Mouse (Mus musculus) embryonic fibroblast, embryonic 13.5 days (primary cell): ENCODE measurements around the gene Il1rap. TPM values are rescaled to one million over a fixed set of nuclear protein-coding genes. Genes with fewer than 3 reads are reported as not detected.

Experiments
- H3K27ac ChIP-seq: 2 replicates; pipeline ENCODE4 v1.5.1; 2012; ENCODE audit warnings: low read length, control low read depth, inconsistent platforms; ENCODE audit not compliant: insufficient read depth
- H3K4me1 ChIP-seq: 2 replicates; pipeline ENCODE4 v1.6.1; 2011; ENCODE audit warnings: low read length; ENCODE audit not compliant: control insufficient read depth, insufficient read depth
- H3K4me3 ChIP-seq: 2 replicates; pipeline ENCODE4 v1.5.1; 2011; ENCODE audit warnings: mild to moderate bottlenecking, control low read depth, low read length; ENCODE audit not compliant: insufficient read depth
- CTCF ChIP-seq: IDR thresholded peaks from 2 replicates; pipeline ENCODE4 v1.5.1; 2011; ENCODE audit warnings: mild to moderate bottlenecking, control low read depth, low read length, moderate library complexity, borderline replicate concordance; ENCODE audit not compliant: insufficient read depth
- POLR2A ChIP-seq: IDR thresholded peaks from 2 replicates; pipeline ENCODE4 v1.6.1; 2011; ENCODE audit warnings: low read depth, mild to moderate bottlenecking, control low read depth, low read length, moderate library complexity
- polyA plus RNA-seq: library from polyadenylated mRNA; stranded (reverse); fragments of >200 nt; gene quantifications from 2 replicates; pipeline ENCODE4 v1.2.4, GENCODE M21; 2011; ENCODE audit warnings: low read depth; ENCODE audit not compliant: missing spikeins, insufficient read length

The Il1rap gene
- polyA plus RNA-seq, 1 experiment: 20.4 TPM

DNA sequence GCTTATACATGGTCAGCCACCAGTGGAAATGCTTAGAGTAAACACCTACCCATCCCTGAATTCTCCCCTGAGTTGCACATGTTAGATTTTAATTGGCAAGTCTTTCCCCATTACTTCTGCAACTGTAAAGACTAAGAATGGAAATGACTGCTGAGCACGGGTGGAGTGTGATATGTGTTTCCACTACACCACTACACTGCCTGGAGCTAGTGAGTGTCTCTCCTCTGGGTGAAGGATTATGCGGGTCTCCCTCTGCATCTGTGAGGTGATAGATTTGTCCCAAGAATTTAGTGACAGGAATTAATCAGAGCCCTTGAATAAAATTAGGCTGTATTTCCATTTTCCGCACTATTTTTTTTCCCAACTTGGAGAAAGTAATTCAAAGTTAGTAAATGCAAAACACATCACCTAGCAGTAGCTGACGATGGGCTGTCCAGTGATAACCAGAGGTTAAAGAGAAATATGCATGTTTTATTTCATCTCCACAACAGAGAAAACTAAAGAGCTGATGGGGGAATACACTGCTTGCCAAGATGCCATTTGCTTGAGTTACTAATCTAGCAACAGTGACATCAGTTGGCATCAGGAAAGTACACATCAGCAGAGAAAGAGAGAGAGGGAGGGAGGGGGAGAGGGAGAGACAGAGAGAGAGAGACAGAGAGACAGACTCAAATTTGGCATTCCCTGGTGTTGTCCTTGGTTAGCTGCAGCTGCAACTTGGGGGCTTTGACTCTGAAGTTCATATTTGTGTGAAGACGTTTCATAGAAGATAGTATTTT lies 132.2 kb downstream of the Il1rap start:
- H3K4me1 ChIP-seq: no peaks in the 10 kb centered on the region
- H3K4me3 ChIP-seq: no peak overlapping the region
- TF ChIP-seq CTCF: no peak
- H3K27ac ChIP-seq: no peak overlapping the region

DNA sequence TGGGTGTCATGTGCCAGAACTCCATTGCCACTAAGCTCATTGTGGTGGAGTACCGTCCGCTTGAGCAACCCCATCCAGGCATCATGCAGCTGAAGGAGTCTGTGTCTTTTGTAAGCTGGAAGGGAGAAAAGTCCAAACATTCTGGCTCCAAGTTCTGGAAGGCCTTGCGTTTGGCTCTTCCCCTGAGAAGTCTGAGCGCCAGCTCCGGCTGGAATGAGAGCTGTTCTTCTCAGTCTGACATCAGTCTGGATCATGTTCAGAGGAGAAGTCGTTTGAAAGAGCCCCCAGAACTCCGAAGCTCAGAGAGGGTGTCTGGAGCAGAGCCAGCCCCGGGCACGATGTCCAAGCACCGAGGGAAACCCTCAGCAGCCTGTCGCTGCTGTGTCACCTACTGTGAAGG lies 141.0 kb downstream of the Il1rap start:
- TF ChIP-seq CTCF: no peak
- no peak for TF ChIP-seq POLR2A
- no peak overlapping the region for H3K27ac ChIP-seq
- no peaks in the 10 kb centered on the region; the same call in 1 of the 2 replicates for H3K4me1 ChIP-seq
- H3K4me3 ChIP-seq: no peak overlapping the region

DNA sequence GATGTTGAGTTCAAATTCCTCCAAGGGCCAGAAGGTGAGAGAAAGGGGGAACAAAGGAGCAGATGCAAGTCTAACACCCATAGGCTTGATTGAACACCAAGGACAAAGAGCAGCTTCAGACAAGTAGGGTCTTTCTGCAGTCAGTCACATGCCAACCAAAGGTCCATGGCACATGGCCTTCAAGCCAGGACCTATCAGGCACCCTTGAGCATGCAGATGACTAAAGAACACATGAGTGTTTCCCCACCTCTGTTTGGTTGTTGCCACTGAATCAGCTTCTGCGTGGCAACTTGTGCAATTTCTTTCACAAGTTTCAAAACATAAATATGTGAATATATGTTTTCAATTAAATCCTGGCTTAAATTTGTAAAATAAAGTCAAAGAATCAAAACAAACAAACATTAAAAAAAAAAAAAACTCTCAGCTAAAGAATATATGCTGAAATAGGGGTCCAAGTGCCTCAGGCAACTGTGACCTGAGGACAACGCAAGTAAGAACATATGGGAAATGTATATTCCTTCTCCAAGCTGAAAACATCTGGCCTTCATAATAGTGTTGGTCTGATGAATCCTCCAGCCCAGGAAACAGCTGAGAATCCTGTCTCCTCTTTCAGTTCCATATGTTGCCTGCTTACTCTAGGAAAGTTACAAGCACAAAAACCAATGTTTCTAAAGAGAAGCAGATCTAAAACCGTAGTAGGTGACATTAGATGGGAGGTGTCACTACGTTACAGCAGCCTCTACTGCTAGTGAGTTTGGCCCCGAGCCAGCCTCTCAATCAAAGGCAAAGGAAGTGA lies 142.6 kb downstream of the Il1rap start:
- Histone ChIP-seq H3K4me1 (no peaks in the 10 kb centered on the region; the same call in 1 of the 2 replicates), H3K27ac (no peak overlapping the region; the same call in 1 of the 2 replicates), H3K4me3 (no peak overlapping the region)
- TF ChIP-seq POLR2A: no peak

DNA sequence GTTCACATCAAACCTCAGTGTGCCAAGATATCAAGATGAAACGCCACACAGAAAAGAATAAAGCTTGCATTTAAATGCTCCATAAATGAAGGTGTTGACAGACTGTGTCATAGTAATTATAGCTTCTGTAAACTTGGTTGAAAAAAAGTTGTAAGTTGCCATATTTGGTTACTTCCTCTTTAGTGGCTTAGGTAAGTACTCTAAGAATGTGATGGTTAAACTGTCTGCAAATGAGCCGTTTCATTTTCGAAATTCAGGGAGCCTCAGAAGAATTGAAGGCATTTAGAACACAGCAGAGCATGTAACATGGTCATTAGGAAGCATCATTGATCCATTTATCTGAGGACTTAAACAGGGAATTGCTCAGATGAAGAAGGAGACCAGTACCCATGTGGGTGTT lies 146.6 kb downstream of the Il1rap start:
- H3K4me1 ChIP-seq: no peaks in the 10 kb centered on the region; the same call in 1 of the 2 replicates
- TF ChIP-seq CTCF (no peak), POLR2A (no peak)
- no peak overlapping the region for H3K4me3 ChIP-seq
- no peak overlapping the region for H3K27ac ChIP-seq

DNA sequence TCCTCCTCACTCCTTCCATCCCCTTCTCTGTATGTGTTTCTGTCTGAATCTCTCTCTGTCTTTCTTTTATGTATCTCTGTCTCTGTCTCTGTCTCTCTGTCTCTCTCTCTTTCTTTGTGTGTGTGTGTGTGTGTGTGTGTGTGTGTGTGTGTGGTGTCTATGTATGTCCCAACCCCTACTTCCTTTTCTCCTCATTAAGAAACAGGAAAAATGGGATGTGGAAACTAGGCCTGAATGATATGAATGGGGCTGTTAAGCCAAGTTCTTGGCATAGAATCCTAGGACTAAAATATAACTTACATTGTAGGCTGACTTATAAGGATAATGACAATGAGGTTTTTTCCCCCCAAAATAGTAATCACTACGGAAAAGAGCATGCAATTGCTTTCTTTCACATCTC lies 149.4 kb downstream of the Il1rap start:
- H3K27ac ChIP-seq: no peak overlapping the region
- TF ChIP-seq POLR2A: no peak
- TF ChIP-seq CTCF: no peak
- H3K4me1 ChIP-seq: no peaks in the 10 kb centered on the region
- no peak overlapping the region for H3K4me3 ChIP-seq

DNA sequence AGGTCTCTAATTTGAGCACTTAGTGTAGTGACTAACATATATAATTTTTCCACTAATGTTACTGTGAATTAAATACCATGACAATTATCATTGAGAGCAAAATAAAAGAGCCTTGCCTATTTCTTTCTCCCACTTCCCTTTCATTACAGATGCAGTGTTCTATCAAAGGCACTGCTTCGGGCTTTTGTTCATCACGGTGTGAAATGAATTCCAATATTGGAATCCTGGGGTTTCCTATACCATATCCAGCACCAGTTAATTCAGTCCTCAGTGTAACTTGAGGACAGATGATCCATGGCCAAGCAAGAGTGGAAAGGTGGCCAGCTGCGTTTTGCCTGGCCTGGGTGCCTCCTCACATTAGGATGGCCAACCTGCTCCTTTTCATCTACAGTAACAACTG lies 151.1 kb downstream of the Il1rap start:
- Histone ChIP-seq H3K4me1 (no peaks in the 10 kb centered on the region), H3K4me3 (no peak overlapping the region), H3K27ac (no peak overlapping the region)
- no peak for TF ChIP-seq POLR2A
- no peak for TF ChIP-seq CTCF

DNA sequence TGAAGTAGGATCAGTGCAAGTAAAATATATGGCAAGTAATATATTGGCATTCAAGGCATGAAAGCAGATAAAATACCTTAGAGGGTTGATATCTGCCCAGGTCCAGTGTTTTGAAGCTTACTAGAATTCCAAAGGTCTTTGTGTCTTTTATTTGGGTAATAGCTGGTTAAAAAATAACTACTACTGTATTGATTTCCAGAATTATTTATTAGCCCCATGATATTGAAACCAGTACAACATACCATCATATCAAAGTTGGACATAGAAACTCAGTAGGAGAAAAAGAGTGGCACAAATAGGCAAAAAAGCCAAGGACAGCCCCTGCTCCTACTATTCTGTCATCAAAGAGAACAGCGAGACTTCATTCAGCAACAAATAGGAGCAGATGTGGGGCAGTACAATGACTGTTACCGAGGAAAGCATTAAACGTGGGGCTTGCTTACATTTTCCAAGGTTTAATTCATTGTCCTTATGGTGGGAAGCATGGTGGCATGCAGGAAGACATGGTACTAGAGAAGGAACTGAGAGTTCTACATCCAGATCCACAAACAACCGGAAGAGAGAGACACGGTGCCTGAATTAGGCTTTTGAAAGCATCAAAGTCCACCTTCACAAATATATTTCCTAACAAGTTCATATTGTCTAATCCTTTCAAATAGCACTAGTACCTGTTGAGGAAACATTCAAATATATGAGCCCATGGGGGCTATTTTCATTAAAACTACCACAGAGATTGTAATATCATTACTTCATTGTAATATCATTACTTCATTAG lies 174.1 kb downstream of the Il1rap start:
- Histone ChIP-seq H3K4me3 (no peak overlapping the region), H3K27ac (no peak overlapping the region), H3K4me1 (no peaks in the 10 kb centered on the region)
- no peak for TF ChIP-seq CTCF
- no peak for TF ChIP-seq POLR2A

DNA sequence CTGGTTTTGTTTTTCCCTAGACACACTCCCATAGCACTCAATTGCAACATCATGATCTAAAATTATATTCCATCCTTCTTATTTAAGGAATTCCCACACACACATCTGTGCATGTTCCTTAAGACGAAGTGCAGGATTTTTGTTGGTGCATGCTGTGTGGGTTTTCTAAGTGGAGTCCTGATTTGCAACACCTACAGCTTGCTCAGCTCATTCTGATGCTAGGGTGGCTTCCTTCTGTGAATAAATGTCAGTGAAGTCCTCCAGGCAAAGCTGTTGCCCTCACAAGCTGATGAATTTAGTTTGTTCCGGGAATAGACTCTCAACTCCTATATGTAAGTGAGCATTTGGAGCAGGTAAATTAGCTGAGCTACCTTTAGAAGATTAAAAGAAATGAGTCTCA lies 194.5 kb downstream of the Il1rap start:
- TF ChIP-seq POLR2A (no peak), CTCF (no peak)
- Histone ChIP-seq H3K4me3 (no peak overlapping the region), H3K4me1 (no peaks in the 10 kb centered on the region), H3K27ac (no peak overlapping the region)

DNA sequence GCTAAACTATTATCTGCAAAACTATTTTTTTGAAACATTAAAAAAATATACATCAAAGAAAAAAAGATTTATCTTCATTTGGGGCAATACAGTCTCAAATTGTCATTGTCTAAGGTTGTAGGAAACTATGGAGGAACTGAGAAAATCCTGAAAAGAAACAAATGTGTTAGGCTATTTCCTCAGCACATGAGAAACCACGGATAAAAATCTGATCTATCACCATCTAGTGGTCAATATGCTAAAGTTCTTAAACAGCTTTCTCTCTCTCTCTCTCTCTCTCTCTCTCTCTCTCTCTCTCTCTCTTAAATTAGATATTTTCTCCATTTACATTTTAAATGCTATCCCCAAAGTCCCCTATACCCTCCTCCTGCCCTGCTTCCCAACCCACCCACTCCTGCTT lies 195.6 kb downstream of the Il1rap start:
- Histone ChIP-seq H3K27ac (no peak overlapping the region), H3K4me1 (no peaks in the 10 kb centered on the region), H3K4me3 (no peak overlapping the region)
- TF ChIP-seq CTCF: no peak
- TF ChIP-seq POLR2A: no peak

Other genes starting within 250 kb of the Il1rap start
- 2.1 and 3.1 TPM in 2 replicates for gene Cldn1, start 209.9 kb upstream of the Il1rap start, polyA plus RNA-seq
- gene Cldn16, start 118.6 kb upstream of the Il1rap start, polyA plus RNA-seq: not detected in 2 replicates
- not detected in 2 replicates for gene Tmem207, start 54.9 kb upstream of the Il1rap start, polyA plus RNA-seq